Mouse (Mus musculus): ENCODE measurements around the gene Fam98c.
A peak's percentile ranks its signal among the peaks of the same experiment; 100 is the strongest.

DNA sequence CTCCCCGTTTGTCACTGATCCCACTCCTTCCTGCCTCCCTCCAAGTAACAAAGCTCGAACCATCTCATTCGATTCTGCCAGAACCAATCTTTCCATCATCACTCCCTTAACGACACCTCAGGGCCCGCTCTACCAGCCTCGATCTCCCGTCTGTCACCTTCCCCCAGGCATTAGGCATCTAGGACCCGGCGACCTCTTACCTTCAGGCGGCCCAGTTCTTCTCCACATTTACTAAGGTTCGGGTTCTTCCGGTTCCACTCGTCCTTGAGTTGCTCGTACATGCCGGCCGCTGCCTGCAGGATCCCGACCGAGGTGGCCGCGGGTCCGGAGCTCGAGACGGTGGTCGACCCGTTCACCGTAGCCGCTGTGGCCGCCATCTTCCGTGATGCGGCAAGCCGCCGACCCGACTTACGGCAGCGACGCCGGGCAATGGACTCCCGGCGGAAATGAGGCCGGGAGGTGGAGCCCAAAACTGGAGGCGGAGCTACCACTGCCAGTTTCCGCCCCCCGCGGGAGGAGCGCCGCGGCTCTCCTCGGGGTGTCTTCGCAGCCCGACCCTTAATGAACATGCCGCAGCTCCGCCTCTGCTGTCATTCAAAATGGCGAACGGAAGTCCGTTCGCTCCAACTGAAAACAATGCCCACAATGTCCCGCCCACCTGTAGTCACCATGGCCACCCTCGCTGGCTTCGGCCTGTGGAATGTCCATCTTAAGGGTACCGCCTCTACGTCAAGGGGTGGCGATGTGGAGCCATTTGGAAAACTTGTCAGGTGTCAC is 24.2 kb upstream of the Fam98c start, which contains the start of gene Psmd8:
- peak; percentile 56; the same call in 1 of the 2 replicates for TF ChIP-seq CTCF (IDR thresholded peaks at IDR 0.05; ENCODE audit: borderline replicate concordance, insufficient read depth, low read depth, low read length)
- TF ChIP-seq POLR2A (IDR thresholded peaks at IDR 0.05; ENCODE audit: borderline replicate concordance, insufficient read depth, low read length): peak; percentile 91

All from cerebellum, adult 2 months (tissue).